Mouse (Mus musculus): Measurements from ENCODE around the gene Tmem209. TPM values are rescaled to one million over a fixed set of nuclear protein-coding genes. Genes with fewer than 3 reads are reported as not detected.

Gene Tmem209
- polyA plus RNA-seq, 1 experiment from 2014 or later, result 39.8 TPM

- no peak for ATAC-seq (ENCODE audit: insufficient number of reproducible peaks, insufficient read depth, low FRiP score, low read depth)
- WGBS, result 22% methylated on average over 7 of the region's 7 CpGs
- Histone ChIP-seq H3K4me3 (ENCODE audit: low read depth, low read length) (no peak overlapping the region), H3K9me3 (ENCODE audit: control insufficient read depth, low read depth, low read length) (no peaks in the 10 kb centered on the region), H3K27ac (ENCODE audit: low read length) (peak overlapping the region; percentile 30; the same call in 1 of the 2 replicates), H3K9ac (replicated peaks; ENCODE audit: low read depth, low read length) (no peak overlapping the region), H3K27me3 (ENCODE audit: control insufficient read depth, insufficient read depth, low read length) (no peaks in the 10 kb centered on the region), H3K36me3 (ENCODE audit: control insufficient read depth, insufficient read depth, low read length) (no peaks in the 10 kb centered on the region), H3K4me1 (ENCODE audit: control insufficient read depth, insufficient read depth, low read length) (peaks cover 18% of the 10 kb centered on the region), H3K4me2 (replicated peaks; ENCODE audit: low read depth, low read length) (no peak overlapping the region)
Observed at GRCm38 (mm10) chr6:30462822-30463221, 46.8 kb downstream of the Tmem209 start.

GRCm38 (mm10) chr6:30461755-30462344 lies 47.7 kb downstream of the Tmem209 start:
- Histone ChIP-seq H3K9me3 (ENCODE audit: control insufficient read depth, low read depth, low read length) (no peaks in the 10 kb centered on the region), H3K27me3 (ENCODE audit: control insufficient read depth, insufficient read depth, low read length) (no peaks in the 10 kb centered on the region), H3K27ac (ENCODE audit: low read length) (no peak overlapping the region), H3K4me1 (ENCODE audit: control insufficient read depth, insufficient read depth, low read length) (peaks cover 18% of the 10 kb centered on the region), H3K9ac (replicated peaks; ENCODE audit: low read depth, low read length) (no peak overlapping the region), H3K4me3 (ENCODE audit: low read depth, low read length) (no peak overlapping the region), H3K4me2 (replicated peaks; ENCODE audit: low read depth, low read length) (no peak overlapping the region), H3K36me3 (ENCODE audit: control insufficient read depth, insufficient read depth, low read length) (no peaks in the 10 kb centered on the region)
- 80% methylated on average over 13 of the region's 13 CpGs for WGBS
- ATAC-seq (ENCODE audit: insufficient number of reproducible peaks, insufficient read depth, low FRiP score, low read depth), result no peak

DNA sequence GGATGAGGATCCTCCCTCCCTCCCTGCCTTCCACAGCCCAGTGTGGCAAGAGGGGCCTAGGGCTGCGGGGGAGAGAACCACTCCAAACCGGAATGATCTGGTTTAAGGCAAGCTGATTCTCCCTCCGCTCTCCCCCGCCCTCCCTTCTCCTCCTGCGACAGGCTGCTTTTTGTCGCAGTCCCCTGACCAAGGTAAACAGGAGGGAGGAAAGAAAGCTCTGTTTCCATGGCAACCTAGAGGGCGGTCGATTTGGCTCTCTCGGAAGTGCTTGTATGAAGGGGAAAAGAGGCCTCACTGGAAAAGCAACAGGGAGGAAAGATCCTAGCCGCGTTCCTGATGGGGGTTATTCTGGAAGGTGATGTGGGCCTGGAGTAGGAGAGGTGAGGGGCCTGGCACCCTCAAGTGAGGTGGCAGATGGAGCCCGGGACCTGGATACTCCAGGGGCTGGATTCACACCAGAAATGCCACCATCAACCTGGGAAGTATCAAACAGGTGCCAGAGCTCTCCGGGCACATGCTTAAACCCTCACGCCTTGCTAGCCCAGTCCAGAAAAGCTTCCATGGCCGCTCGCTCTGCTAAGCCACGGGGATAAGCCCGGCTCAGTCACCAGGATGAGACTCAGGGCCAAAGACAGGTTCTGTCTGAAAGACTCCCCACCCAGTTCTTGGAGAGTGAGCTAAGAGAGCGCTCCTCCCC lies 48.7 kb downstream of the Tmem209 start:
- peak overlapping the region; percentile 65 for H3K4me2 ChIP-seq (replicated peaks; ENCODE audit: low read depth, low read length)
- no peaks in the 10 kb centered on the region for H3K36me3 ChIP-seq (ENCODE audit: control insufficient read depth, insufficient read depth, low read length)
- peak overlapping the region; percentile 92 for H3K27ac ChIP-seq (ENCODE audit: low read length)
- WGBS, result 11% methylated on average over 17 of the region's 19 CpGs
- H3K9me3 ChIP-seq (ENCODE audit: control insufficient read depth, low read depth, low read length), result no peaks in the 10 kb centered on the region
- peaks cover 18% of the 10 kb centered on the region for H3K4me1 ChIP-seq (ENCODE audit: control insufficient read depth, insufficient read depth, low read length)
- H3K9ac ChIP-seq (replicated peaks; ENCODE audit: low read depth, low read length), result no peak overlapping the region
- ATAC-seq (ENCODE audit: insufficient number of reproducible peaks, insufficient read depth, low FRiP score, low read depth), result peak; percentile 87
- no peaks in the 10 kb centered on the region for H3K27me3 ChIP-seq (ENCODE audit: control insufficient read depth, insufficient read depth, low read length)
- 0 out of 2 replicates have a peak overlapping the region, but pooled peaks have one; percentile 4 for H3K4me3 ChIP-seq (ENCODE audit: low read depth, low read length)

GRCm38 (mm10) chr6:30459811-30460749 lies 49.5 kb downstream of the Tmem209 start:
- Histone ChIP-seq H3K27ac (ENCODE audit: low read length) (peak overlapping the region; percentile 92), H3K36me3 (ENCODE audit: control insufficient read depth, insufficient read depth, low read length) (no peaks in the 10 kb centered on the region), H3K4me2 (replicated peaks; ENCODE audit: low read depth, low read length) (peak overlapping the region; percentile 65), H3K4me3 (ENCODE audit: low read depth, low read length) (peak overlapping the region; percentile 44), H3K9me3 (ENCODE audit: control insufficient read depth, low read depth, low read length) (no peaks in the 10 kb centered on the region), H3K9ac (replicated peaks; ENCODE audit: low read depth, low read length) (peak overlapping the region; percentile 41; the same call in 1 of the 2 replicates), H3K4me1 (ENCODE audit: control insufficient read depth, insufficient read depth, low read length) (peaks cover 18% of the 10 kb centered on the region), H3K27me3 (ENCODE audit: control insufficient read depth, insufficient read depth, low read length) (no peaks in the 10 kb centered on the region)
- peak; percentile 19 for ATAC-seq (ENCODE audit: insufficient number of reproducible peaks, insufficient read depth, low FRiP score, low read depth)
- 6% methylated on average over 40 of the region's 40 CpGs for WGBS

GRCm38 (mm10) chr6:30459056-30459747 lies 50.4 kb downstream of the Tmem209 start:
- peak overlapping the region; percentile 65 for H3K4me2 ChIP-seq (replicated peaks; ENCODE audit: low read depth, low read length)
- ATAC-seq (ENCODE audit: insufficient number of reproducible peaks, insufficient read depth, low FRiP score, low read depth), result no peak
- no peaks in the 10 kb centered on the region for H3K9me3 ChIP-seq (ENCODE audit: control insufficient read depth, low read depth, low read length)
- peak overlapping the region; percentile 92 for H3K27ac ChIP-seq (ENCODE audit: low read length)
- H3K4me3 ChIP-seq (ENCODE audit: low read depth, low read length), result peak overlapping the region; percentile 44
- 0 out of 2 replicates have a peak overlapping the region, but pooled peaks have one; percentile 41 for H3K9ac ChIP-seq (replicated peaks; ENCODE audit: low read depth, low read length)
- WGBS, result 74% methylated on average over 16 of the region's 16 CpGs
- no peaks in the 10 kb centered on the region for H3K27me3 ChIP-seq (ENCODE audit: control insufficient read depth, insufficient read depth, low read length)
- H3K36me3 ChIP-seq (ENCODE audit: control insufficient read depth, insufficient read depth, low read length), result peaks cover 3% of the 10 kb centered on the region; the same call in 1 of the 2 replicates
- H3K4me1 ChIP-seq (ENCODE audit: control insufficient read depth, insufficient read depth, low read length), result peaks cover 18% of the 10 kb centered on the region

DNA sequence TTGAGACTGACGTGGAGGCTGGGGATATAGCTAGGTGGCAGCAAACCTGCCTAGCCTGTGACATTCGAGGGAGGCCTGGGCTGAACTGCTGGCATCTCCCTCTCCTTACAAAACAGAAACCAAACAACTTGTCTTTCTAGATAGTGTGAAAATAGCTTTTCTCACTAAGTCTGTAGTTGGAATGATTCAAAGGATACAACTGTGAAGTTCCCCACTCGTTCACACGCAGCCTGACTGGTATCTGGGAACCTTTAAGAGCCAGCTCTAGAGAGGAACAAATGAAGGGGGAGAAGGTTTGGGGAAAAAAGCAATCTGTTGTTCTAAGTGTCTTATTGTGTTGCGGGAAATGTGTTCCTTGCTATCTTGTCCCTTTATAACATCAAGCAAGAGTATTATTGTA lies 51.0 kb downstream of the Tmem209 start:
- no peaks in the 10 kb centered on the region for H3K9me3 ChIP-seq (ENCODE audit: control insufficient read depth, low read depth, low read length)
- no peak overlapping the region for H3K9ac ChIP-seq (replicated peaks; ENCODE audit: low read depth, low read length)
- H3K4me2 ChIP-seq (replicated peaks; ENCODE audit: low read depth, low read length), result no peak overlapping the region
- H3K4me3 ChIP-seq (ENCODE audit: low read depth, low read length), result no peak overlapping the region
- H3K27me3 ChIP-seq (ENCODE audit: control insufficient read depth, insufficient read depth, low read length), result no peaks in the 10 kb centered on the region
- H3K4me1 ChIP-seq (ENCODE audit: control insufficient read depth, insufficient read depth, low read length), result peaks cover 18% of the 10 kb centered on the region
- H3K36me3 ChIP-seq (ENCODE audit: control insufficient read depth, insufficient read depth, low read length), result peaks cover 3% of the 10 kb centered on the region; the same call in 1 of the 2 replicates
- H3K27ac ChIP-seq (ENCODE audit: low read length), result no peak overlapping the region
- 87% methylated on average over 5 of the region's 5 CpGs for WGBS
- no peak for ATAC-seq (ENCODE audit: insufficient number of reproducible peaks, insufficient read depth, low FRiP score, low read depth)

- Histone ChIP-seq H3K4me1 (ENCODE audit: control insufficient read depth, insufficient read depth, low read length) (peaks cover 12% of the 10 kb centered on the region), H3K9ac (replicated peaks; ENCODE audit: low read depth, low read length) (no peak overlapping the region), H3K4me3 (ENCODE audit: low read depth, low read length) (no peak overlapping the region), H3K4me2 (replicated peaks; ENCODE audit: low read depth, low read length) (no peak overlapping the region), H3K27ac (ENCODE audit: low read length) (no peak overlapping the region), H3K27me3 (ENCODE audit: control insufficient read depth, insufficient read depth, low read length) (no peaks in the 10 kb centered on the region), H3K36me3 (ENCODE audit: control insufficient read depth, insufficient read depth, low read length) (peaks cover 8% of the 10 kb centered on the region; the same call in 1 of the 2 replicates), H3K9me3 (ENCODE audit: control insufficient read depth, low read depth, low read length) (no peaks in the 10 kb centered on the region)
- WGBS, result 96% methylated on average over 7 of the region's 7 CpGs
- ATAC-seq (ENCODE audit: insufficient number of reproducible peaks, insufficient read depth, low FRiP score, low read depth), result no peak
Observed at GRCm38 (mm10) chr6:30456991-30457390, 52.6 kb downstream of the Tmem209 start.

- Histone ChIP-seq H3K4me2 (replicated peaks; ENCODE audit: low read depth, low read length) (no peak overlapping the region), H3K9ac (replicated peaks; ENCODE audit: low read depth, low read length) (no peak overlapping the region), H3K4me3 (ENCODE audit: low read depth, low read length) (no peak overlapping the region), H3K4me1 (ENCODE audit: control insufficient read depth, insufficient read depth, low read length) (no peaks in the 10 kb centered on the region), H3K9me3 (ENCODE audit: control insufficient read depth, low read depth, low read length) (no peaks in the 10 kb centered on the region), H3K27me3 (ENCODE audit: control insufficient read depth, insufficient read depth, low read length) (no peaks in the 10 kb centered on the region), H3K27ac (ENCODE audit: low read length) (no peak overlapping the region), H3K36me3 (ENCODE audit: control insufficient read depth, insufficient read depth, low read length) (peaks cover 36% of the 10 kb centered on the region)
- WGBS, result 95% methylated on average over 10 of the region's 10 CpGs
- no peak for ATAC-seq (ENCODE audit: insufficient number of reproducible peaks, insufficient read depth, low FRiP score, low read depth)
Observed at GRCm38 (mm10) chr6:30439576-30439975, 70.0 kb downstream of the Tmem209 start.
